Mouse (Mus musculus) limb, embryonic 12.5 days (tissue): ENCODE data around the gene Pdcd6. TPM values are rescaled to one million over a fixed set of nuclear protein-coding genes. Genes with fewer than 3 reads are reported as not detected.
A peak's percentile ranks its signal among the peaks of the same experiment; 100 is the strongest.

ENCODE experiments used
- ATAC-seq: fragments of 200-750 bp; cut with Nextera tagmentation; 2 replicates; pipeline ENCODE4 v1.8.0; 2017; ENCODE audit warnings: low read depth, moderate TSS enrichment; ENCODE audit not compliant: insufficient number of reproducible peaks, insufficient read depth, low FRiP score, low TSS enrichment
- H3K27ac ChIP-seq: fragments of 300-500 bp; sonication (generic); 2 replicates; pipeline ENCODE4 v1.5.1; 2016; ENCODE audit warnings: mild to moderate bottlenecking, moderate library complexity
- H3K27me3 ChIP-seq: fragments of 300-500 bp; sonication (generic); 2 replicates; pipeline ENCODE4 v1.6.1; 2016; ENCODE audit warnings: mild to moderate bottlenecking, moderate library complexity
- H3K36me3 ChIP-seq: fragments of 300-500 bp; sonication (generic); 2 replicates; pipeline ENCODE4 v1.6.1; 2016; ENCODE audit warnings: mild to moderate bottlenecking, moderate library complexity
- H3K4me1 ChIP-seq: fragments of 300-500 bp; sonication (generic); replicated peaks from 2 replicates; pipeline ENCODE4 v1.6.1; 2016
- H3K4me2 ChIP-seq: fragments of 300-500 bp; sonication (generic); 2 replicates; pipeline ENCODE4 v1.6.1; 2016; ENCODE audit warnings: mild to moderate bottlenecking, moderate library complexity
- H3K4me3 ChIP-seq: fragments of 300-500 bp; sonication (generic); replicated peaks from 2 replicates; pipeline ENCODE4 v1.5.1; 2016; ENCODE audit warnings: mild to moderate bottlenecking
- H3K9ac ChIP-seq: fragments of 300-500 bp; sonication (generic); replicated peaks from 2 replicates; pipeline ENCODE4 v1.6.1; 2016; ENCODE audit warnings: mild to moderate bottlenecking, moderate library complexity
- H3K9me3 ChIP-seq: fragments of 300-500 bp; sonication (generic); 2 replicates; pipeline ENCODE4 v1.6.1; 2016; ENCODE audit warnings: mild to moderate bottlenecking, moderate library complexity
- WGBS: fragments of 180-500 bp; shearing (Covaris S2); methylation state at CpG from one replicate; pipeline ENCODE4 v1.1.7; 2016; 5-methylcytosine and 5-hydroxymethylcytosine counted together
- polyA plus RNA-seq: library from polyadenylated mRNA; unstranded; fragments of >200 nt; fragmentation: Nextera tagmentation; extraction: Ambion mirVana; gene quantifications from 2 replicates; pipeline ENCODE4 v1.2.1, GENCODE M21; 2016

Pdcd6 gene
- polyA plus RNA-seq, 1 experiment from 2014 or later: 130 TPM

DNA sequence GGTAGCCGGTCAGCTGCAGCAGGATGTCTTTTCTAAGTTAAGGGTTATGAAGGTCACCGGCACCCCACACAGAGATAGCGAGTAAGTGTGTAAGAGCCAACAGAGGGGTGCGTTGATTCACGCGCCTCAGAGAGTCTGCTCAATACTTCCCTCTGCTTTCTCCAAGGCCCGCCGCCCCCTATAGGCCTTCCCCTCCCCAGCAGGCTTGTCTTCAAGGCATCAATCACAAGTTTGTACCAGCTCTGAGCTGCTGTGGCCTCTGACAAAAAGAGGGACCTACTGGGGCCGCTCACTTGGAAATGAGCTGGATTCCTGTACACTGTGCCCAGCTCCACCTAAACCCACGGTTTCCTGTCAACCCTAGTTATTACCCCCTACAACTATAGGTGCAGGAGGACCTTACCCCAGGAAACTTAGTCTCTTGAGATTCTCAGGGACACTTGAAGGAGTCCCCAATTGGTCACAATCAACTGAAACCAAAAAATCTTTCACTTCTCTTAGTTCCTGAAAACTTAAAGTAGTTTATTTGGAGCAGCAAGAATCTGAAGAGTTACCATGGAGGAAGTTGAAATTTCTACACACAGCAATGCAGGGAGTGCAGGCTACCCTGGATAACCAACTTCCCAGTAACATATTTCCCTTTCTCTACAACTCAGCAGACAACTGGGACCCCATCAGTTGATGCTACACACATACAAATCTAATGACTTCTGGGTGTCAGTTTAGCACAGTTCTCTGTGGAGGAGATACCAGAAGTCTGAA lies 57.0 kb downstream of the Pdcd6 start:
- 0 out of 2 replicates have a peak, but pooled peaks cover 2% of the 10 kb centered on the region for H3K27me3 ChIP-seq
- H3K4me1 ChIP-seq: 0 out of 2 replicates have a peak, but pooled peaks cover 3% of the 10 kb centered on the region
- H3K9me3 ChIP-seq: no peaks in the 10 kb centered on the region
- H3K4me3 ChIP-seq: peak overlapping the region; percentile 53
- H3K27ac ChIP-seq: no peak overlapping the region
- peak; percentile 93 for ATAC-seq
- WGBS: 4% methylated on average over 10 of the region's 10 CpGs
- H3K9ac ChIP-seq: peak overlapping the region; percentile 81
- H3K36me3 ChIP-seq: no peaks in the 10 kb centered on the region
- H3K4me2 ChIP-seq: peak overlapping the region; percentile 89

DNA sequence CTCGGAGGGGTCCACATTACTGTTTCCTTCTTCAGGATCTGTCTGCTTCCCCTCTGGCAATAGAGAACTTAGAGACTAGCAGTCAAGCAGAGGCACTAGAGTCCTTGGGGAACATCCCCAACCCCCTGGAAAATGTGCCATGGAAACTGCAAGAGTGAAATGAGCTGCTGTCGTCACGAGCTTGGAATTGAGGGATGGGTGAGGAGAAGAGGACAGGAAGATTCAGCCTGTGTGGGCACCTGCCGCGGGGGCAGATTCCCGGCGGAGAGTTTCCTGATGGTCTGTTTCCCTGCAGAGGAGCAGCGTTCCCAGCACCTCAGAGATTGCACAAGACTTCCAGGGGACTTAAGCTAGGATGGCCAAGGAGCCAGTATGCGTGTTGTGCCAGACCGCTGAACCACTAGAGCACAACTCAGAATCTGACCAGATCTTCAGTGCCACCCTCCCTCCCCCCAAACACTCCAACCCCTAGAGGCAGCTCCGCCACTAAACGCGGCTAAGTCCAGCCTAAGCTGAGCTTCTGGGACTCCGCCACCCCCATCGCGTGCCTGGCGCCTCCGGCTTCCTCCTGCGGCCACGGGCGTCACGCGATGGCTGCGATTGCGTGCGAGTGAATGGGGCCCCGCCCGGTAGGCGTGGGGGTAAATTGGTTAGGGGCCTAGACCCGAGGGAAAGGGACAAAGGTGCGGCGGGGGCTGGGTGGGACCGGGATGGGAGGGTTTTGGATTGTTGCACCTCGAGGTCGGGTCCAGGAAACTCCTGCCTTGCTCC lies 57.7 kb downstream of the Pdcd6 start:
- Histone ChIP-seq H3K27ac (no peak overlapping the region), H3K4me1 (0 out of 2 replicates have a peak, but pooled peaks cover 3% of the 10 kb centered on the region)
- WGBS: 3% methylated on average over 35 of the region's 35 CpGs

More for the DNA sequence above, 57.7 kb downstream of the Pdcd6 start:
- H3K9ac ChIP-seq: peak overlapping the region; percentile 81
- H3K9me3 ChIP-seq: no peaks in the 10 kb centered on the region
- H3K4me3 ChIP-seq: peak overlapping the region; percentile 53
- peak; percentile 78 for ATAC-seq
- H3K36me3 ChIP-seq: no peaks in the 10 kb centered on the region
- H3K27me3 ChIP-seq: 0 out of 2 replicates have a peak, but pooled peaks cover 2% of the 10 kb centered on the region
- peak overlapping the region; percentile 89 for H3K4me2 ChIP-seq

Other genes starting within 250 kb of the Pdcd6 start
- not detected in 2 replicates for gene Slc9a3, start 196.1 kb downstream of the Pdcd6 start, polyA plus RNA-seq
- gene Exoc3, start 108.8 kb downstream of the Pdcd6 start, polyA plus RNA-seq: 64.7 and 73.2 TPM in 2 replicates
- gene Ahrr, start 25.2 kb downstream of the Pdcd6 start, polyA plus RNA-seq: 1.3 and 1.6 TPM in 2 replicates
- 235 and 236 TPM in 2 replicates for gene Sdha, start 32.7 kb upstream of the Pdcd6 start, polyA plus RNA-seq
- gene Ccdc127, start 32.7 kb upstream of the Pdcd6 start, polyA plus RNA-seq: 61.5 and 67.4 TPM in 2 replicates
- gene Lrrc14b, start 46.4 kb upstream of the Pdcd6 start, polyA plus RNA-seq: not detected in 2 replicates
- gene Zfp72, start 73.3 kb upstream of the Pdcd6 start, polyA plus RNA-seq: 4.2 and 5.3 TPM in 2 replicates
- 72.8 and 74.6 TPM in 2 replicates for gene Ftl1-ps1, start 82.1 kb upstream of the Pdcd6 start, polyA plus RNA-seq
- gene Zfp825, start 176.4 kb upstream of the Pdcd6 start, polyA plus RNA-seq: 22.1 and 28.4 TPM in 2 replicates